Mouse (Mus musculus): ENCODE data around the gene Abhd12. TPM values are rescaled to one million over a fixed set of nuclear protein-coding genes. Genes with fewer than 3 reads are reported as not detected.

Abhd12 gene
- polyA plus RNA-seq, 1 experiment from 2014 or later = 56.4 TPM

- no peaks in the 10 kb centered on the region for H3K27me3 ChIP-seq (ENCODE audit: control insufficient read depth, insufficient read depth, low read depth, low read length)
- 69% methylated on average over 7 of the region's 7 CpGs for WGBS
Observed at GRCm38 (mm10) chr2:150895691-150896252, 8.8 kb downstream of the Abhd12 start.

GRCm38 (mm10) chr2:150894617-150895267 is 9.8 kb downstream of the Abhd12 start:
- Histone ChIP-seq H3K4me2 (ENCODE audit: low read depth, low read length) (no peak overlapping the region), H3K9me3 (ENCODE audit: control insufficient read depth, low read length) (no peaks in the 10 kb centered on the region), H3K4me3 (ENCODE audit: low read length) (no peak overlapping the region), H3K27me3 (ENCODE audit: control insufficient read depth, insufficient read depth, low read depth, low read length) (no peaks in the 10 kb centered on the region), H3K9ac (ENCODE audit: low read length) (no peak overlapping the region), H3K27ac (ENCODE audit: low read length) (no peak overlapping the region), H3K4me1 (replicated peaks; ENCODE audit: control insufficient read depth, insufficient read depth, low read length) (no peaks in the 10 kb centered on the region), H3K36me3 (ENCODE audit: control insufficient read depth, insufficient read depth, low read length) (no peaks in the 10 kb centered on the region)
- 85% methylated on average over 2 of the region's 2 CpGs for WGBS
- no peak for ATAC-seq (ENCODE audit: low read depth)

More at GRCm38 (mm10) chr2:150895691-150896252, 8.8 kb downstream of the Abhd12 start:
- H3K27ac ChIP-seq (ENCODE audit: low read length) = no peak overlapping the region
- no peak overlapping the region for H3K9ac ChIP-seq (ENCODE audit: low read length)
- H3K36me3 ChIP-seq (ENCODE audit: control insufficient read depth, insufficient read depth, low read length) = no peaks in the 10 kb centered on the region; the same call in 1 of the 2 replicates
- H3K4me1 ChIP-seq (replicated peaks; ENCODE audit: control insufficient read depth, insufficient read depth, low read length) = no peaks in the 10 kb centered on the region
- ATAC-seq (ENCODE audit: low read depth) = no peak
- no peak overlapping the region for H3K4me3 ChIP-seq (ENCODE audit: low read length)
- H3K9me3 ChIP-seq (ENCODE audit: control insufficient read depth, low read length) = no peaks in the 10 kb centered on the region
- no peak overlapping the region for H3K4me2 ChIP-seq (ENCODE audit: low read depth, low read length)

DNA sequence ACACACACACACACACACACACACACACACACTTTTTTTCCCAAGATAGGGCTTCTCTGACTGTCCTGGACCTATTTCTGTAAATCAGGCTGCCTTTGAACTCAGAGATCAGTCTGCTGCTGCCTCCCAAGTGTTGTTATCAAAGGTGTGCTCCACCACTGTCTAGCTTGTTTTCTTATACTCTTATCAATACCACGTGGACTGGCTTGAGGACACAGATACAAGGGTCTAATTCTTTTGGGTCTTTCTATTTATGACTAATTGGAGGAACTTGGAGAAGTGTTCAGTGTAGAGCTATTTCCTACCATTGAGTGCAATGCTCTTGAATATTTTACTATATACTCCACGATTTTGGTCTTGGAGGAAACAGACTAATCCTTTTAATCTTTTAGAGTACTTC is 17.2 kb downstream of the Abhd12 start:
- Histone ChIP-seq H3K4me3 (ENCODE audit: low read length) (no peak overlapping the region), H3K27ac (ENCODE audit: low read length) (no peak overlapping the region), H3K4me1 (replicated peaks; ENCODE audit: control insufficient read depth, insufficient read depth, low read length) (0 out of 2 replicates have a peak, but pooled peaks cover 2% of the 10 kb centered on the region), H3K27me3 (ENCODE audit: control insufficient read depth, insufficient read depth, low read depth, low read length) (no peaks in the 10 kb centered on the region), H3K36me3 (ENCODE audit: control insufficient read depth, insufficient read depth, low read length) (no peaks in the 10 kb centered on the region), H3K4me2 (ENCODE audit: low read depth, low read length) (no peak overlapping the region), H3K9ac (ENCODE audit: low read length) (no peak overlapping the region), H3K9me3 (ENCODE audit: control insufficient read depth, low read length) (no peaks in the 10 kb centered on the region; the same call in 1 of the 2 replicates)
- no peak for ATAC-seq (ENCODE audit: low read depth)
- WGBS = 36% methylated on average over 2 of the region's 2 CpGs

DNA sequence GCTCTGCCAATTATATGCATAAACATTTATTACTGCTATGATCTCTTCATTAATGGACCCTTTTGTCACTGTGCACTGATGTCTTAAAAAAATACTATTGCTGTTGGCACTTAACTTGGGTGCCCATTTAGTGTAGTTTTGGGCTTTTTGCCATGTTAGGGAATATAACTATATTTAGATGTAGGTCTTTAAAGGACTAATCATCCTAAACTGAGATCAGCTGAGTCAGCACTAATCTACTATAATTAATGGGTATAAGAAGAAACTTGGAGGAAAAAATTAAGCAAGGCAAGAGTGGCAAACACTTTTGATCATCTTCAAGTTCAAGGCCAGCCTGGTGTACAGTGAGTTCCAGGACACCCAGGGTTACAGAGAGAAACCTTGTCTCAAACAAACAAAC is 18.2 kb downstream of the Abhd12 start:
- no peak overlapping the region for H3K4me2 ChIP-seq (ENCODE audit: low read depth, low read length)
- no peaks in the 10 kb centered on the region for H3K27me3 ChIP-seq (ENCODE audit: control insufficient read depth, insufficient read depth, low read depth, low read length)
- no peak overlapping the region for H3K4me3 ChIP-seq (ENCODE audit: low read length)
- H3K9ac ChIP-seq (ENCODE audit: low read length) = no peak overlapping the region
- no peaks in the 10 kb centered on the region for H3K36me3 ChIP-seq (ENCODE audit: control insufficient read depth, insufficient read depth, low read length)
- no peak for ATAC-seq (ENCODE audit: low read depth)
- no peak overlapping the region for H3K27ac ChIP-seq (ENCODE audit: low read length)
- no peaks in the 10 kb centered on the region; the same call in 1 of the 2 replicates for H3K9me3 ChIP-seq (ENCODE audit: control insufficient read depth, low read length)
- H3K4me1 ChIP-seq (replicated peaks; ENCODE audit: control insufficient read depth, insufficient read depth, low read length) = 0 out of 2 replicates have a peak, but pooled peaks cover 2% of the 10 kb centered on the region

GRCm38 (mm10) chr2:150885814-150886213 is 18.7 kb downstream of the Abhd12 start:
- WGBS = 50% methylated on average over 1 of the region's 1 CpGs
- H3K4me1 ChIP-seq (replicated peaks; ENCODE audit: control insufficient read depth, insufficient read depth, low read length) = 0 out of 2 replicates have a peak, but pooled peaks cover 2% of the 10 kb centered on the region
- H3K27ac ChIP-seq (ENCODE audit: low read length) = no peak overlapping the region
- H3K27me3 ChIP-seq (ENCODE audit: control insufficient read depth, insufficient read depth, low read depth, low read length) = no peaks in the 10 kb centered on the region
- H3K9me3 ChIP-seq (ENCODE audit: control insufficient read depth, low read length) = no peaks in the 10 kb centered on the region; the same call in 1 of the 2 replicates
- no peaks in the 10 kb centered on the region for H3K36me3 ChIP-seq (ENCODE audit: control insufficient read depth, insufficient read depth, low read length)
- no peak overlapping the region for H3K9ac ChIP-seq (ENCODE audit: low read length)
- peak; percentile 88 for ATAC-seq (ENCODE audit: low read depth)
- H3K4me2 ChIP-seq (ENCODE audit: low read depth, low read length) = no peak overlapping the region
- no peak overlapping the region for H3K4me3 ChIP-seq (ENCODE audit: low read length)

DNA sequence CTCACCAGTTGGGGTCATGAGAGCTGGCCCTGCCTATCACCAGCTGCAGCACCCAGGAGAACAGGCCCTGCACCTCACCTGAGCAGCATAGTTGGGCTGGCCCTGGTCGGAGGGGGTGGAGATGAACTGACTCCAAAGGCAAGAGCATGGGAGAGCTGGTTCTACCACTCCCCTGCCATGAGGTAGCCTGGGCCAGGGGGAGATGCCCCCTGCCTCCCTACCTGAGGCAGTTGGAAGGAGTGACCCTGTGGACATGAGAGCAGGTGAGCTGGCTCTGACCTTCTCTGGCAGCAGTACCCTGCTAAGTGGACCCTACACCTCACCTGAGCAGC is 19.8 kb downstream of the Abhd12 start:
- no peak overlapping the region for H3K9ac ChIP-seq (ENCODE audit: low read length)
- ATAC-seq (ENCODE audit: low read depth) = 0 out of 2 replicates have a peak, but pooled peaks have one; percentile 24
- no peak overlapping the region for H3K4me2 ChIP-seq (ENCODE audit: low read depth, low read length)
- no peak overlapping the region for H3K4me3 ChIP-seq (ENCODE audit: low read length)
- no peaks in the 10 kb centered on the region; the same call in 1 of the 2 replicates for H3K9me3 ChIP-seq (ENCODE audit: control insufficient read depth, low read length)
- H3K27ac ChIP-seq (ENCODE audit: low read length) = no peak overlapping the region
- no peaks in the 10 kb centered on the region for H3K27me3 ChIP-seq (ENCODE audit: control insufficient read depth, insufficient read depth, low read depth, low read length)
- H3K4me1 ChIP-seq (replicated peaks; ENCODE audit: control insufficient read depth, insufficient read depth, low read length) = 0 out of 2 replicates have a peak, but pooled peaks cover 2% of the 10 kb centered on the region
- H3K36me3 ChIP-seq (ENCODE audit: control insufficient read depth, insufficient read depth, low read length) = no peaks in the 10 kb centered on the region
- WGBS = 67% methylated on average over 1 of the region's 1 CpGs

DNA sequence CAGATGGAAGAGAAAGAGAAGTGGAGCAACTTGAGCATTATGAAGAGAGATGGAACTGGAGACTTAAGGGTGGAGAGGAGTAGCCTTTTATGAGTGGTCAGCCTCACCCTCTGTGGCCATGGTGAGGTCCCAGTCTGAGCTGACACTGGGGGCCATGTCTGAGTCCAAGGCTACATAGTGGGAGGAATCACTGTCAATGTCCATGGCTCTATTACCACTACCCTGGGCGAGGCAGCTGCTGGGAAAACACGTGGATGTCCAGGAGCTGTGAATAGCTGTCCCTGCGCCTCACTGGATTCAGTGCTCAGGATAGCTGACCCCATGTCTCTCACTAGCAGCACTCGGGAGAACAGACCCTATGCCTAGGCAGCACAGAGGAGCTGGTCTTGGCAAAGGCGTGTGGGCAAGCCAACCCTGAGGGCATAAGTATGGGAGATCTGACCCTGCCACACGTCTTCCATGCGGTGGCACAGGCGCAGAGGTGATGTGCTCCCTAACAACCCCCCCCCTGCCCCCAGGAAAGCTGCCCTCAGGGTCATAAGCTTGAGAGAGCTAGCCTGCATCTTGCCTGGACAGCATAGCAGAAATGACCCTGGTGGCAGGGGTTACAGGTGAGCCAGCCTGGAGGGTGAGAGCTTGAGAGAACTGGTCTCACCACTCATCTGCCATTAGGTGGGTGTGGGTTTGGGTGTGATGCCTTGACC is 20.3 kb downstream of the Abhd12 start:
- H3K27ac ChIP-seq (ENCODE audit: low read length) = no peak overlapping the region
- no peak overlapping the region for H3K4me3 ChIP-seq (ENCODE audit: low read length)
- H3K4me2 ChIP-seq (ENCODE audit: low read depth, low read length) = no peak overlapping the region
- WGBS = 84% methylated on average over 8 of the region's 8 CpGs
- ATAC-seq (ENCODE audit: low read depth) = no peak
- H3K9me3 ChIP-seq (ENCODE audit: control insufficient read depth, low read length) = no peaks in the 10 kb centered on the region; the same call in 1 of the 2 replicates
- H3K36me3 ChIP-seq (ENCODE audit: control insufficient read depth, insufficient read depth, low read length) = no peaks in the 10 kb centered on the region
- no peak overlapping the region for H3K9ac ChIP-seq (ENCODE audit: low read length)
- 0 out of 2 replicates have a peak, but pooled peaks cover 2% of the 10 kb centered on the region for H3K4me1 ChIP-seq (replicated peaks; ENCODE audit: control insufficient read depth, insufficient read depth, low read length)
- no peaks in the 10 kb centered on the region for H3K27me3 ChIP-seq (ENCODE audit: control insufficient read depth, insufficient read depth, low read depth, low read length)

DNA sequence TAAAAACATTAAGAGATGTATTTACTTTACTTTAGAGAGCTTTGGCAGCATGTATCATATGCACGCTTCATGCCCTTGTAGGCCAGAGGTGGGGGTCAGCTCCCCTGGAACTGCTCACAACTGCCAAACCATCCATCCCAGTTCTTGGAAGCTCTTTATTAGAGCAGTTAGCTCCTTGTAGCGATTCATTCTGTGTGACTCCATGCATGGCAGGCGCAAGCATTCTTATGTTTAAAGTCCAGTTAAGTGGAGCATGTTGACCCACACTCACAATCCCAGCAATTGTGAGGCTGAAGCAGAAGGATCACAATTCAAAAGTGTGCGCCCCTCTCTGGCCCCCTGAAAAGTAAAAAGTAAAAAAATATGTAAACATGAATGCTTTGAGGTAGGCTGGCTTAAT is 27.0 kb downstream of the Abhd12 start:
- H3K27me3 ChIP-seq (ENCODE audit: control insufficient read depth, insufficient read depth, low read depth, low read length) = no peaks in the 10 kb centered on the region
- H3K27ac ChIP-seq (ENCODE audit: low read length) = no peak overlapping the region
- no peaks in the 10 kb centered on the region for H3K36me3 ChIP-seq (ENCODE audit: control insufficient read depth, insufficient read depth, low read length)
- no peaks in the 10 kb centered on the region for H3K4me1 ChIP-seq (replicated peaks; ENCODE audit: control insufficient read depth, insufficient read depth, low read length)
- H3K4me2 ChIP-seq (ENCODE audit: low read depth, low read length) = no peak overlapping the region
- H3K9ac ChIP-seq (ENCODE audit: low read length) = no peak overlapping the region
- 72% methylated on average over 4 of the region's 4 CpGs for WGBS
- no peaks in the 10 kb centered on the region for H3K9me3 ChIP-seq (ENCODE audit: control insufficient read depth, low read length)
- no peak for ATAC-seq (ENCODE audit: low read depth)
- H3K4me3 ChIP-seq (ENCODE audit: low read length) = no peak overlapping the region

GRCm38 (mm10) chr2:150875226-150875625 is 29.3 kb downstream of the Abhd12 start:
- no peak for ATAC-seq (ENCODE audit: low read depth)
- no peak overlapping the region for H3K4me3 ChIP-seq (ENCODE audit: low read length)
- H3K9ac ChIP-seq (ENCODE audit: low read length) = no peak overlapping the region
- no peaks in the 10 kb centered on the region for H3K9me3 ChIP-seq (ENCODE audit: control insufficient read depth, low read length)
- no peak overlapping the region for H3K4me2 ChIP-seq (ENCODE audit: low read depth, low read length)
- no peaks in the 10 kb centered on the region for H3K4me1 ChIP-seq (replicated peaks; ENCODE audit: control insufficient read depth, insufficient read depth, low read length)
- no peaks in the 10 kb centered on the region for H3K36me3 ChIP-seq (ENCODE audit: control insufficient read depth, insufficient read depth, low read length)
- no peaks in the 10 kb centered on the region for H3K27me3 ChIP-seq (ENCODE audit: control insufficient read depth, insufficient read depth, low read depth, low read length)
- H3K27ac ChIP-seq (ENCODE audit: low read length) = no peak overlapping the region
- 93% methylated on average over 1 of the region's 1 CpGs for WGBS

Data from lung, embryonic 16.5 days (tissue).